Mouse (Mus musculus) frontal cortex, adult (tissue): ENCODE measurements around the gene Gstm3.
"Not testable (repeated sequence)": the region's sequence is repeated elsewhere in the genome, so short reads cannot be mapped to it uniquely, and the experiment has no call there.

Experiments used
- ATAC-seq: cut with Nextera tagmentation; 2 replicates; pipeline ENCODE4 v1.9.2; 2017; ENCODE audit warnings: mild to moderate bottlenecking, moderate library complexity, mixed read lengths; ENCODE audit not compliant: low TSS enrichment

The Gstm3 gene

GRCm38 (mm10) chr3:107968724-107969395, at the start of gene Gstm3:
Gene Gstm3, minus strand, starts transcription at chr3:107969283.
- no peak for ATAC-seq

DNA sequence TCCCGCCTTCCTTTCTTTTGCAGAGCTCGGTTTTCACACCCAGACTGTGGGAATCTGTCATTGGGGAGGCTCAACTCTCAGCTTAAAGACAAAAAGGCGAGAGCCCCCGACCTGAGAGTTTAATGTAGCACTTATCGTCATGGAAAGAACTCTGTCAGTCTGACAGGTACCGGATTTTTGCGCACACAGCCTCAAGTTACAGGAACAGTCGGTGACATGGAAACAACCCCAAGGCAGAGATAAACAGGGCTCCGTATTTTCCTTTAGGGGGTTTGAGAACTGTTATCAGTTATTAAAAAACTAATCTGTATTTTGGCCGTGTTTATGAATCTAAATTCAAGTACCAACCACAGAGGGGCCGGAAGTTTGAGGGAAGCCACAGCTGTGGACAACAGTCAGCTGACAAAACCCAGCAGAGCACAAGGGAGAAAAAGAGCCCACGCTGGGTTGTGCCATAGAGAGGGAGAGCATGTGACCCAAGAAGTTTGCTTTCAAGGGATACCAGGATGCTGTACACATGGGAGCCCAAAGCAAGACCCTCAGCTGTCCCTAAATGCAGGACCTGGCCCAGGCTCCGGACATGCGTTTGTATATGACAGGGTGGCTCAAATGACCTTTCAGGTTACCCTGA, 49.2 kb upstream of the Gstm3 start:
- ATAC-seq: no peak

DNA sequence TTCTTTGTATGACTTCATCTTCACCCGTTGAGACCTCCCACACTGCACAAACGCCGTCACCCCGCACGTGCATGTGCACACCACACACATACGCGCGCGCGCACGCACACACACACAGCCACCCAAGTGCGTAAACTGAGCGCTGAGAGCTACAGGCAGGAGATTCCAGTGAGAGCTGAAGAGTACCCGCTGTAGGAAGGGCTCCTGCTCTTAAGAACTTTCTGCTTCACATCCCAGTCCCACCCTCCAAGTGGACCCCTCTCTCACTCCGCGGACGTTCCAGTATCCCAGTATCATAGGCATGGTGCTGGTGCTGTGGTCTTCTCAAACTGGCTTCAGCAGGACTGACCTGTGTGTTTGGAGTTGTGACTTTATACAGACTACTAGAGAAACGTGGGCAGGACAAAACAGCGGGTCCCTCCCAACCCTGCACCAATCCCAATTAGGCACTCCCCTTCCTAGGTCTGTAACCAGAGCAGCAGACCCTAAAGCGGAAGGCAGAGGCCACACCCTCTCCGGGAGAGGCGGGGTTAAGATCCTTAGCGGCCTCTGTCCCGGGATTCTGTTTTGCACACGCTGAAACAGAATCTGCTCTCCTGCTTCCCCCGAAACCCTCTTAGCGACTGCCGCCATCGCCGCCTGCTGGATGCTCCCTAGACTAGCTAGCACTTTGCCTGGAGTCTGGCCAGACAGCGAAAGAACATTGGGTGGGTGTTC, 48.5 kb upstream of the Gstm3 start, which contains the start of gene Gstm1:
TSS of gene Gstm1 (minus strand) at position 501 of the 717 bp plus-strand sequence.
- peak; percentile 80 for ATAC-seq

- not testable (repeated sequence) for ATAC-seq
Measured at GRCm38 (mm10) chr3:108016468-108016867, 47.4 kb upstream of the Gstm3 start.

DNA sequence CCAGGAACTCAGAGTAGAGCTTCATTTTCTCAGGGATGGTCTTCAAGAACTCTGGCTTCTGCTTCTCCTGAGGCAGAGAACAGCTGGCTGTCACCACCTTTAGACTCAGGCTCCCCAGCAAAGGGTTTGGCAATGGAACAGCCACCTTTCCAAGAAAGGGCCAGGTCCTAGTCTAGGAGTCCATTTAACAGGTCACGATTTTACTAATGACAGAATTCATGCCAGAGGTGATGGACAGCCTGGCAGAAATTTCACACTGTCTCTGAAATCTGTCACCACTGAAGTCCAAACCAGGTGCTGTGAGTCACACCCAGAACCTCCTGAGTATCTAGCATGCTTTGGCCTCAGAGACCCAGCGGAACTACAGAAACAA, 45.9 kb upstream of the Gstm3 start:
- no peak for ATAC-seq

DNA sequence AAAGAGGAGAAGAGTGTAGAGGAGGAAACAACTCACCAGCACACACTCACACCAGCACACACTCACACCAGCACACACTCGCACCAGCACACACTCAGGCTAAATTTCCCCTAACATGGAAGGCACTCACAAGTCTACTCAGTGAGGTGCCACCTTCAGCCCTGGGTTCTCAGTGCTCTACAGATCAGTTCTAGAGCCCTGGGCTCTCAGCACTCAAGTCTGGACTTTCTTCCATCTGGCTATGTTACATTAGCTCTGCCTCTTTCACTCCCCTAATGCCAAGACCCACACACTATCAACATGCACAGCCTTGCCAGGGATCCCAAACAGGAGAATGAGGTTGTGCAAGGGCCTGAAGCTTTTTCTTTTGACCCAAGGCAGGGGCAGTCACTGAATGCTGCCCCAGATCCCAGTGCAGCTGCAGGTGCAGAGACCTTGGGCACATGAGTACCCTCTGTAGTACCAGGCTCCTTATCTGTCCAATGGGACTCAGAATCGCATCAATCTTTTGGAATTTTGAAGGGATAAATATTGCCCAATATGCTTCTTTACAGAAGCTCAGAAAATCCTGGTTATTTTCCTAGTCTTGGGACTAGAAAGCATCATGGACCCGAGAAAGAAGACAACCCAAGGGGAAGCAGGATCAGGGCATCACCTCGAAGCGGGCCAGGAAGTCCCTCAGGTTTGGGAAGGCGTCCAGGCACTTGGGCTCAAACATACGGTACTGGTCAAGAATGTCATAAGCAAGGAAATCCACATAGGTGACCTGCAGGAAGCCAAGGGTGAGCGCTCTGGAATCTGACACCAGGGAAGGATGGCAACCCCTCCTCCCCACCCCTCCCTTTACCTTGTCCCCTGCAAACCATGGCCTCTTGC, 45.3 kb upstream of the Gstm3 start:
- ATAC-seq: no peak

- ATAC-seq: peak; percentile 33
Measured at GRCm38 (mm10) chr3:108013331-108013871, 44.3 kb upstream of the Gstm3 start.

DNA sequence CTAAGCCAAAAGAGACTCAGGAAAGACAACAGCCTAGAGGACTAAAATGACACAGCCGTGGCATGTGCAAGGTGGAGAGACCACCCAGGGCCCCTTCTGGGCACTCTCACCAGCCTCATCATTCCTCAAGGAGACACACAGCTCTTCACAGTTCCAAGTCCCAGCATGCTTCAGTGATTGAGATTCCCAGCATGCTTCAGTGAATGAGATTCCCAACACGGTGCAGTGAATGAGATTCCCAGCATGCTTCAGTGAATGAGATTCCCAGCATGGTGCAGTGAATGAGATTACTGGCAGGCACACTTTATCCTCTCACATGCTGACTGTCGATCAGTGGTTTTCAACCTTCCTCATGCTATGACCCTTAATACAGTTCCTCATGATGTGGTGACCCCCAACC, 42.5 kb upstream of the Gstm3 start:
- ATAC-seq: no peak

DNA sequence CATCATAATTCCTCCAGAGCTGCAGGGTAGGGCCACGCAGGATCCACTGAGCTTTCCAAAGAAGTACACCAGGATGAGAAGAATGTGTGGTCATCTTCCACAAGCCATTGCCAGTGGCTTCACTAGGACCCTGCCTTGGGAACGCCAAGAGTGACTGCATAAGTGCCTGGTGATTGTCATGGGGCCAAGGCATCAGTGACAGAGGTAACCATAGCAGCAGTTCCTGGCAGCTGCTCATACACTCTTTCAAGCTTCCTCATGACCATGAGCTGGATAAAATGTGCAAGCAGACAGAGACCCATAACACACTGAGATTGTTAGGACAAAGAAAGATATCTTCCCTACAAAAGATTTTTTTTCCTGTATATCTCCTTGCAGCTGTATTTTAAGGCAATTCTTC, 41.2 kb upstream of the Gstm3 start:
- ATAC-seq: 0 out of 2 replicates have a peak, but pooled peaks have one; percentile 18

- no peak for ATAC-seq
Measured at GRCm38 (mm10) chr3:108002021-108002420, 32.9 kb upstream of the Gstm3 start.

DNA sequence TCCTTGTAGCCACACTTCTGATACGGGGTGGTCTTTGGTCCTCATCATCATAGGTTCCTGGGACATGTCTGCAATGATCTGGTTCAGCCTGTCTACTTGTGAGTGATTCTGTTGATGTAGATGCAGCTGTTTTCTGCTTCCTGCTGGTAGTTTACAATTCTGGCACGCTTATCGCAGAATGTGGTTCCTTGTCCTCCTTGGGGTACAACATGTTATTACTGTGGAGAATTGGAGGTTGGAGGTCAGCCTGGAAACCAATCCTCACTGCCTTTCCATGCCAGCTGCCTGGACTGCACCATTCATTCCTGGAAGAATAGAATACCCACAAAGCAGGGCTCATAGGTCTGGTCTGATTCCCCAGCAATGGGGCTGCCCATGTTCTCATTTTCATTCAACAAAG, 30.4 kb upstream of the Gstm3 start:
- ATAC-seq: no peak

GRCm38 (mm10) chr3:107998591-107998990, 29.5 kb upstream of the Gstm3 start:
- ATAC-seq: no peak

- ATAC-seq: no peak
Measured at GRCm38 (mm10) chr3:107996576-107996975, 27.5 kb upstream of the Gstm3 start.

GRCm38 (mm10) chr3:107995974-107996373, 26.9 kb upstream of the Gstm3 start:
- not testable (repeated sequence) for ATAC-seq

DNA sequence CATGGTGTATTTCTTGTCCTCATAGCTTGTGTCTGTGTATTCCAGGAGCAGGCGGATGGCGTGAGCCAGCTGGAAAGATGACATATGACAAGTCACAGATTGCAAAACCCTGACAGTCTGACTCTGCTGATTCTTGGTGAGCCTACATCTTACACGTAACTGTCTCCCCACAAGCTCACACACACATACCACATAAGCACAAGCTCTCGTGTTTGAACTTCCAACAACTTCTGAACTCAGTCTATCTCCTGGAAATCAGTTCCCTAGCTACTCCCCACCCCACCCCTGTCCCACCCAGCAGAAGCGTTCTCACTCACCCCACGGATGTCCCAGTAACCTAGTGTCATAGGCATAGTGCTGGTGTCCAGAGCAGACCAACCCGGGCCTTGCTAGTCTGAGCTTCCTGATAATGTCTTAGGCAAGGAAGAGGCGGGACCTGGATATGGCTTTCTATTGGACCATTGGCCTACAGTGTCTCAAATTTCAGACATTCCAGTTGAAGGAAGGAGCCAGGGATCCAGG, 17.0 kb upstream of the Gstm3 start, which contains the start of gene Gstm2:
TSS of gene Gstm2 (minus strand) at position 413 of the 522 bp plus-strand sequence.
- no peak for ATAC-seq

DNA sequence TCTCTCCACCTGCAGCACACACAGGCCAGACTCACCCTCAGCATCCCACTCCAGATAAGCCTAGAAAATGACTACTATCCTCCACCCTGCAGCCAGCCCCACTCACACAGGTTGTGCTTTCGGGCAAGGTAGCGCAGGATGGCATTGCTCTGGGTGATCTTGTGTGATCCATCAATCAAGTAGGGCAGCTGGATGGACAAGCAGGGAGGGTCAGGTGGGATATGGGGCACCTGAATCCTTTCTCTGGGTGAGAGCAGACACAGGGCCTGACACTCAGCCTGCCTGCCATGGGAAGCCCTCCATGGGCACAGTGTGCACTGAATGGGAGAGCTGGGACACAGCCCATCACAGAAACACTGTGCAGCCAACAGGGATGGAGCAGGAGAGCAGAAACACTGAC, 16.1 kb upstream of the Gstm3 start:
- ATAC-seq: not testable (repeated sequence)

GRCm38 (mm10) chr3:107984471-107984870, 15.4 kb upstream of the Gstm3 start:
- no peak for ATAC-seq

- ATAC-seq: no peak
Measured at GRCm38 (mm10) chr3:107983771-107984170, 14.7 kb upstream of the Gstm3 start.

DNA sequence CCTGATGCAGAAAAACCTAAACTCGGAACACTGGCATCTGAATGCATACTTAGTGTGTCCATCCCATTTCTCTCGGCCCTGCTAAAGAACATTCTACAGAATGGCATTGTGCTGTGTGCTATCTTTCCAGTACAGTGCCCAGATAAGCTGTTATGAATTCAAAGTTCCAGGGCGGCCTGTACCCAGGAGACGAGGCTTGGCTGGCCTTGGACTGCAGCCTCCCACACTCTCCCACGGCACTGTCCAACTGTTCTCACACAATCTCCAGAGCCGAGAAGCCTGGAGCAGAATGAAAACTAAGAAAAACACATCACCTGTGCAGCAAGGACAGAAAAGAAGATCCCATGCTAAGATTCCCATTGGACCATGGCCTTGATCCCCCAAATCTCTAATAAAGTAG, 13.6 kb upstream of the Gstm3 start:
- ATAC-seq: peak; percentile 85

- no peak for ATAC-seq
Measured at GRCm38 (mm10) chr3:107981261-107981660, 12.2 kb upstream of the Gstm3 start.

GRCm38 (mm10) chr3:107977691-107978090, 8.6 kb upstream of the Gstm3 start:
- no peak for ATAC-seq
